Mouse (Mus musculus): Measurements from ENCODE around the gene Bmp10.
"Not testable (repeated sequence)": the region's sequence is repeated elsewhere in the genome, so short reads cannot be mapped to it uniquely, and the experiment has no call there.

The Bmp10 gene

DNA sequence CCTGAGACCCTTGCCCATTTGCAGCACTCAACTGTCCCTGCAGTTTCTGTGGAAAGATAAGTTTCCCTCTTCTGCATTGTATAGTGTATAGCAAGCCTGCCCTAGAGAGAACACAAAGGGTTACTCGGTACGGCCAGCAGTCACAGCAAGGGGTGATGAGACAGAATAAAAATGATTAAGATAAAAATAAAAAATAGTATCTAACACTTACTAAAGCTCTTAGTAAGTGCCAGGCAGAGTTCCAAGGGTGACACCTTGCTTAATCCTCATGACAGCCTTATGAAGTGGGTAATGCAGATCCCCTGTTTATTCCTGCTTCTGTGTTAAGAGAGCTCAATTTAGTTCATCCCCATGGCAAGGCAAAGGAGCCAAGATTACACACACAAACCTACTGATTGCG, 20.7 kb downstream of the Bmp10 start:
- no peak for DNase-seq (ENCODE audit: low spot score)

- peak; percentile 57 for DNase-seq (ENCODE audit: low spot score)
Observed at GRCm38 (mm10) chr6:87451016-87451415, 22.2 kb downstream of the Bmp10 start.

- no peak for DNase-seq (ENCODE audit: low spot score)
Observed at GRCm38 (mm10) chr6:87451771-87452170, 23.0 kb downstream of the Bmp10 start.

DNA sequence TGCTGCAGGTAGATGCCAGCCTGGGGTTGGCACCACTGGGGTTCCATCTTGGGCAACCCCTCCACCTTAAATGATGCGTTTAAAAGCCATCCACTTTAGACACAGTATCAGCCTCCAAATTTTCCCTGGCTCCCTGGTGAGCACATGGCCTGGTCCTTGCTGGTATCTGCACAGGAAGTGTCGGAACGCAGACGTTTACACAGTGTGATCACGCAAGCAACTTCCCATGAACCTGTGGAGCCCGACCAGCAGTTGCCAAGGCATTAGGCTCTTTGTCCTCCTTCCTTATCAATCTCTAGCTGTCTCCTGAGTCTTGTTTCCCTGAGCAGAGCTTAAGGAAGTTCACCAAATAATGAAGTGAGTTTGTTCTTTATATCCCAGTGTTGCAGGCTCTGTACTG, 26.7 kb downstream of the Bmp10 start:
- DNase-seq (ENCODE audit: low spot score) = no peak

DNA sequence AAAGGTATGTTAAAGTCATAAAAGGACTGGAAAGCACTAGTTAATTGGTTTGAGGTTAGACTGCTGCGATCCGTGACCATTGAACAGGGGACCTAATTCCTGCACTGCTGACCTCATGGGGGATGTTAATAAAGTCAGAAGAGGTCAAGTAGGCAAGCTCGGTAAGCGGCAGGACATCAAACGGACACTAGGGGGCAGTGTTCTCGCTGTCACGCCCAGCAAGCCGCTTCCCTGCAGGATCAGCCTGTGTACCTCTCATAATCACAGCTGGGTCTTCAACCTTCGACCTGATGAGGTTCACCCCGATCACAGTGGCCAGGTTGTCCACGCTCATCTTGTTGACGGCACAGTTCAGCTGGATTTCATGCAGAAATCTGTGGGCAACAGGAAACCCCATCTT, 37.4 kb downstream of the Bmp10 start:
- peak; percentile 83 for DNase-seq (ENCODE audit: low spot score)

DNA sequence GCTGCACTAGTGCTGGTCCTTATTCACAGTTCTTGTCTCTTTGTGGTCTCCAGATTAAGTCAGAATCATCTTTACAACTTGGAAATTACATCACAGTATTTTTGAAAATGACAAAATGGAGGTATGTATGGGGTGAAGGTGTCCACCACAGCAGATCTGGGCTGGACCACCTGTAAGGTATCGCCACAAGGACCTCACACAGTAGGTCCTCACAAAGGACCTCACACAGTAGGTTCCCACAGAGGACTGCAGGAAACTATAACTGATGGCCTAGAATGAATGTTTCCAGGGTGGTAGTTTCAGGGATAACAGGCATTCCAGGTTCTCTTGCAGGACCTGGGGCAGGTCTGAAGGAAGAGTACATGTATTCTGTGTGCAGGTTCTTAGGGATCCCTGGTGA, 38.6 kb downstream of the Bmp10 start:
- no peak for DNase-seq (ENCODE audit: low spot score)

DNA sequence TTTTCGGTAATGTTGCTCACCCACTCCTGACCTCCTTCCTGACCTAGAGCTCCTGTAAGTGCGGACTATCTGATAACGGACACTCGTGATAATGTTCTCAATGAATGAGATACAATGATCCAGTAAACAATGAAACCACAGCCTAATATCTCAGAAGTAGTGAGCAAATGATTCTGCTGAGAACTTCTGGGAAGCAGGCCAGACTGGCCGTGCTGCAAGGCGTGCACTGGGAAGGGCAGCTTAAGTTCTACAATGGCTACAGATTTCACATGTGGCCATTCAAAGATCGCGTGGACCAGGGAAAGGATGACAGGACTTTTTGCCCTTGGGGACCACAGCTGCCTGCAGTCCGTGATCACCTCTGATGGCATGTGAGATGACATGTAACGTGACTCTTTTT, 39.6 kb downstream of the Bmp10 start:
- DNase-seq (ENCODE audit: low spot score) = peak; percentile 81

DNA sequence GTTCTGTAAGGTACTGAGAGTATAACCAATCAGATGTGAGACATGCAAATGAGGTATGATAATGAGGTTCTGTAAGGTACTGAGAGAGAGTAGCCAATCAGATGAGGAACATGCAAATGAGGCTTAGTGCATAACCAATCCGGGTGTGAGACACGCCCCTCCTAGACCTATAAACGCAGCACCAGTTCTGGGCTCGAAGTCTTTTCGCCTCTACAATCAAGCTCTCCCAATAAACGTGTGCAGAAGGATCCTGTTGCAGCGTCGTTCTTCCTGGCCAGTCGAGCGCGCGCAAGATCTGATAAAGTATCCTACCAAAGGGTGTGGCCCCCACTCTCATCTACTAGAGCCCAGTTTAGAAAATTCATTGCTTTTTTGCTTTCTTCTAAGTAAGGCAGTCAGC, 41.3 kb downstream of the Bmp10 start:
- DNase-seq (ENCODE audit: low spot score) = not testable (repeated sequence)

- peak; percentile 44 for DNase-seq (ENCODE audit: low spot score)
Observed at GRCm38 (mm10) chr6:87475223-87475622, 46.4 kb downstream of the Bmp10 start.

DNA sequence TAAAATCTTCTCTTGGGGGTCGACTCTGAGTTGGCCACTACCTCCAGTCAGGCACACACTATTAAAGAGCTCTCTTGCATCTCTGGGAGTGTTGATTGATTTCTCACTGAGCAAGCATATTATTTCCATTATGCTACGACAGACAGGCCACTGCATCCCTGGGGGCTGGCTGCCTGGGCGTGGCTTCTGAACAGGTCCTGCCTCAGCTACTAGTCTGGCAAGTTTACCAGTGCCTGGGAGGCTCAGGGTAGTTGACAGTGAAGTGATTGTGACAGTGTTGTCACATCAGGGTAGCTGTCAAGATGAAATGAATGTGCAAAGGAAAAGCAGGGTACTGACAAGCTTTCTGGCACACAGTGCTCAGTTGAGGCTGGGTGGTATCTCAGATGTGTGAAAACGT, 50.1 kb downstream of the Bmp10 start:
- DNase-seq (ENCODE audit: low spot score) = no peak

- DNase-seq (ENCODE audit: low spot score) = no peak
Observed at GRCm38 (mm10) chr6:87479291-87479999, 50.7 kb downstream of the Bmp10 start.

DNA sequence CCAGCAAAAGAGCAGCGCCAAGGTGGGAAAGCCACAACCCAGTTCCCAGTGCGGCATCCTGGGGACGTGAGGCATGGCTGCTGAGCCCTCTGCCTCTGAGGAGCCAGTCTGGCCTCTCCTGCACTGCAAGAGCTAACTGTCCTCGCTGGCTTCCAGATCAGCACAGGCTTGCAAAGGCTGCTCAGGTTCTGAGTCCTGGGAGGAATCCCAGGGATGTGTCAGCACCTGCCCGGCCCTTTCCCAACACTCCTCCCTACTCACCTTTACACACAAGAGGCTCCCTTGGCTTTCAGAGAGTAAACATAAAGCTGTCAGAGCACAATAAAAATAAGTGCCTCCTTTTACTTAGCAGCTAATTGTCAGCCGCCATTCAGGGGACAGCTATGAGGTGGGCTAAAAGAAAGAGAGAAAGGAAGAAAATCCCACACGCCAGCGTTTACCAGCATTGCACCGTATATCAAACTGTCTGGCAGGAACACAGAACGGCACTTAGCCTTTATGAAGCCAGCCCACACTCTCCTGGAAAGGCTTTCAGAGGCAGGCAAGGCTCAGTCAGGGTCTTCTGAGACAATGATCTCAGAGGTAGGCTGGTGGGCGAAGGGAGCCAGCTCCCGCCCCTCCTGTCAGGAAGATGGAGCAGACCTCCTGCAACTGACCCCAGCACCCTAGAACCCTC, 54.6 kb downstream of the Bmp10 start:
- no peak for DNase-seq (ENCODE audit: low spot score)

GRCm38 (mm10) chr6:87483900-87484289, 55.1 kb downstream of the Bmp10 start:
- DNase-seq (ENCODE audit: low spot score) = no peak

GRCm38 (mm10) chr6:87484806-87485205, 56.0 kb downstream of the Bmp10 start:
- peak; percentile 63 for DNase-seq (ENCODE audit: low spot score)

Data from adipocyte (in vitro differentiated cells).